Mouse (Mus musculus) kidney, adult 11 months (tissue): Measurements from ENCODE around the gene Elf1.
A peak's percentile ranks its signal among the peaks of the same experiment; 100 is the strongest.
"Not testable (repeated sequence)": the region's sequence is repeated elsewhere in the genome, so short reads cannot be mapped to it uniquely, and the experiment has no call there.

Experiments used
- DNase-seq: peaks from one replicate; pipeline ENCODE4 v3.0.0; 2022

Gene Elf1

DNA sequence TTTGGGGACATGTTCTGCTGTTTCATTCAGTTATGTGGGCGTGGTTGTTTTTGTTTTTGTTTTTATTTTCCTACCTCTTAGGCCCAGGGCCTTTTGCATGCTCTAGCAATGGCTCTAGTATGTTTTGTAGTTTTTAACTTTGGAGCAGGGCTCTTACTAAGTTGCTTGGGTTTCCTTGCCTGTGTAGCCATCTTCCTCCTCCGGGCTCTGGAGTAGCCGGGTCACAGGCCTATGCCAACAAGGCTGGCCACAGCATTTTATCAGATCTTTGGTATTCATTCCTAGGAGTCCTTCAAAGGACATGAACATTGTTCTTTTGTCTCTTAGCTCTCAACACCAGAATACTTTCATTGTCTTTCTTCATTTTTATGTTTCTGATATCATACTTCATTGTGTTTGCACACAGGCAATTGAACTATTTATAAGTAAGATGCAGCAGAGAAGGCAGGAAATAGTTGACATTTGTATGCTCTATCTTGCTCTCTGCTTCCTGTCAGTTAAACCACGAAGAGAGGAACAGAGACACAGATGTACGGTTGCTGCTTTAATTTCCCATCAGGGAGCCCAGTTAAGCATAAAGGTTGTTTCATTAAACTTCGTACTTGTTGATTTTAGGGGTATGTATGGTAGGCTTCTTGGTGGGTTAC lies 40.6 kb downstream of the Elf1 start:
- no peak for DNase-seq

DNA sequence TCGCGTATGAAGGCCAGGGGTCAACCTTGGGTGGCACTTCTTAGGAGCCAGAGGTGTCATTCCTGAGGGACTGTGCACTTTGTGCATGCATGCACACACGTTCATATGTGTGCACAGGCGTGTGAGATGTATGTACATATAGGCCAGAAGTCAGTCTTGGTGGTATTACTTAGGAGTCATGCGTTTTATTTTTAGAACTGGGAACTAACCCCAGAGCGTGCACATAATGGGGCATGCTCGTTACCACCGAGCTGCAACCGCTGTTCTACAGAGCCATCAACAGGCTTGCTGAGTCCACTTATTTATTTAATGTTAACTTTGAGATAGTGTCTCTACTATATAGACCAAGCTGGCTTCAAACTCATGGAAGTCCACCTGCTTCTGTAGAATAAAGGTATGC lies 41.4 kb downstream of the Elf1 start:
- no peak for DNase-seq

DNA sequence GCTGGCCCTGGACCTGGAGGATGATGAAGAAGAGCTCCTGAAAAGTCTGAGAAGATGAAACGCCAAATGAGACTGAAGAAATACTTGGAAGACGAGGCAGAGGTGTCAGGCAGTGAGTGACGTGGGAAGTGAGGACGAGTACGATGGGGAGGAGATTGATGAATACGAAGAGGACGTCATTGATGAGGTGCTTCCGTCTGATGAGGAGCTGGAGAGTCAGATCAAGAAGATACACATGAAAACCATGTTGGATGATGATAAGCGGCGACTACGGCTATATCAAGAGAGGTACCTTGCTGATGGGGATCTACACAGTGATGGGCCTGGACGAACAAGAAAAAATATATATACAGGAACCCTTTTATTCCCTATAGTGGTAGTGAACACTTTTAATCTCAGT lies 45.1 kb downstream of the Elf1 start:
- not testable (repeated sequence) for DNase-seq

DNA sequence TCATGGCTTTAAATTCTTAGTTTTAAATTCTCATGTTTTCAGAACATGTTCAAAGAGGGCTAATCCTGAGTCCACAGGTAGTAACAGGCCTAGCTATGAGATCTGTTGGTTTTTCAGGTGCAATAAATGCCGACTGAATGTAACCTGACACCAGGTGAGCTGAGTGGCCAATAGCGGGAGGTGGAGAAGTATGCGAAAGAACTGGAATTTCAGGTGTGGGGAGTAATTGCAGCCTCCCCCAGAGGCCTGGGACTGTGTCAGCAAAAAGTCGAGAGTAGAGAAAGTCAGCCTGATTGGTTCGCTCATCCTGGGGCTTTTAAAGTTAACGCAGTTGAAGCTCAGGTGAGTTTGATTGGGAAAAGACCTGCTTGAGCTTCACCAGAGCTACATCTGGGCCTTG lies 46.7 kb downstream of the Elf1 start:
- DNase-seq, result peak; percentile 81

DNA sequence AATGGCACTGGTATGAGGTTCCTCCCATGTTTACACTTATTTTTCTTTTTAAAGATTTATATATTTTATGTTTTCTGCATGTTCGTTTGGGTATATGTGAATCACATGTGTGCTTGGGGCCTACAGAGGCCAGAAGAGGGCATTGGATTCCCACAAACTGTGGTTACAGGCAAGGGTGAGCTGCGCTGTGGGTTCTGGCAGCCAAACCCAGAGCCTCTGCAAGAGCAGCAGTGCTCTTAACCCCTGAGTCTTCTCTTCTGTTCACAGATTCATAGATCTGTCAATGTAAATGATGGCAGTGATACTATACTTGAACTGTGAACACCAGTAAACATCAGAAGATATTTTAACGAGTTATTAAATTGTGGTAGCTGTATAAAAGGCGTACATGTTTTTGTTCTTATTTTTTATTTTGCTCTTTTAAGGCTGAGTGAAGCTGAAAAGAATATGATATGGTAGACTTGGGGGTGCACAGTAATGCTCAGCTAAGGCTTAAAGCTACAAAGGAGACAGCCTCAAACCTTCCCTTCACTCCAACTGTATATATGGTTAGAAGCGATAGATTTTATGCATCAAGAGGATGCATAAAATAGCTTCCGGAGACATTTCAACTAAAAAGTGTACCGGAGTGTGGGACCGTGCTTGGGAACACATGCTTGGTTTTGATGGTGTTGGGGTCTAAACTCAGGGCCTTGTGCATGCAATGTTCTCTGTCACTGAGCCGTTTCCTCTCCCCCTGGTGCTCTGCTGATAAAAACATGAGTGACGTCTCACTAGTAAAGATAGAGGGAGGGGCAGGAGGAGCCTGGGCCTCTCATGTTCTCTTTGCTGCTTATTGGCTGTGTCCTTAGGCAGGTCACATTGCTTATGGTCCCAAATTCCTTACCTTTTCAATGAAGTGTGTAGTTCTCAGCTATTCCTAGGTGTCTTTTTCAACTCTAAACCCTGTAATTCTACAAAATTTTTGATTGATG lies 48.9 kb downstream of the Elf1 start:
- no peak for DNase-seq

DNA sequence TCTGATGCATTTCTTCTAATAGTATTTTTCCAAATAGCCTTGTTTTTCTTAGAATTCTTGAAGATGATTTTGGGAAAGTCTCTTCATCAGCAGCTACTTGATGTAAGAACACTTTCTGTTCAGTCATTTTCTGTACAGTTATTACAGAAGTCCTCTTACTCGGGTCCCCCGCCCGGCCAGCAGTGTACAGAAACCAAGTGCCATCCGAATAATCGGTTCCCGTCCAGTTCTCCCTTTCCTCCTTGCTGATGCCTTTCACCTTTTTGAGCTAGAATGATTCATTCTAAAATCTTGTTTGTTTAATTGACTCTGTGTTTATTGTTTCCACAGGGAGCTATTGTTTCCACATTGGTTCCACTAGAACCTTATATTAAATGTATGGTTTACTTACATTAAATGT lies 49.8 kb downstream of the Elf1 start:
- DNase-seq, result no peak

DNA sequence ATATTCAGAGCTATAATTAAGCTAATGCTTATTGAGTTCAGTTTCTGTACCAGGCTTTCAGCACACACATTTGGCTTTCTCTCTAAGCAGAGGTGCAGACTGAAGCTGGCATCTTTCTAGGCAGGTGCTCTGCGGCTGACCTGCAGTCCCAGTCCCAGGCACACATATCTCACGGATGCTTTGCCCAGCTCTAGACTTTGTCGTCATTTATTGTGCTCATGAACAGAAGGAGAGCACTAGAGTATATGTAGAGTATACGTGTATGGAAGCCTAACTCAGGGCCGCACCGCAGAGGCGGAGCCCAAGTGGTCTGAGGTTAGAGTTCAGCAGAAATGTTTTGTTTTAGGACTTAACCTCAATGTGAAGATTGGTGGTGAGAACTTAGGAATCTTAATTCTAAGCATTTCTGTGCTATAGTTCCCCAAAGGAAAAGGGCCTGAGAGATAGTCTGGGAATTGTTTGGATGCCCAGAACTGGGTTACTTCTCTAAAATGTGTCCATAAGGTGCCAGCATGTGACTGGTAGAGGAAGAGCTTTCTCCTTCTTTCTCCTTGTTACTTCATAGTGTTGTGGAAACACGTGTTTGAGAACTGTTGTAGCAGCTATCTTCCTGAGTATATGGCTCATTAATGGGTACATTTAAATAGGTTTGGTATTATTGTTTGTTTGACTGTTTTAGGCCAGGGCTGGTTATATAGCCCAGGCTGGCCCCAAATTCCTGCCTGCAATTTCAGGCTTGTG lies 51.2 kb downstream of the Elf1 start:
- DNase-seq, result no peak

DNA sequence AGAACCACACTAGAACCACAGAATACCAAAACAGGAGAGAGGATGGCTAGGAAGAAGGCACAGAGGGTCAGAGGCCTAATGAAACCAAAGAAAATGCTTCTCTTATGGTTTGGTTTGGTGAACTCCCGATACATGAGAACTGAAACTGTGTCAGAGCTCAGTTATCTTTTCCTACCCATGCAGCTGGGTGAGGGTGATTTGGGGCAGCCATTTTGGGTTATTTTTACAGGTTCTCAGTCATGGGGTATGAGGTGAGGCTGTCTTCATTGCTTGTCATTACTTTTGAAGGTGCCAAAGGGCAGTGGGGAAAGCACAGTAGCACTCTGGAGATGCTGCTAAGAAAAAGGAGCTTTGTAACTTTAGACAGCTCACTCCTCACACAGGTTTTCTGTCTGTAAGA lies 52.4 kb downstream of the Elf1 start:
- no peak for DNase-seq

DNA sequence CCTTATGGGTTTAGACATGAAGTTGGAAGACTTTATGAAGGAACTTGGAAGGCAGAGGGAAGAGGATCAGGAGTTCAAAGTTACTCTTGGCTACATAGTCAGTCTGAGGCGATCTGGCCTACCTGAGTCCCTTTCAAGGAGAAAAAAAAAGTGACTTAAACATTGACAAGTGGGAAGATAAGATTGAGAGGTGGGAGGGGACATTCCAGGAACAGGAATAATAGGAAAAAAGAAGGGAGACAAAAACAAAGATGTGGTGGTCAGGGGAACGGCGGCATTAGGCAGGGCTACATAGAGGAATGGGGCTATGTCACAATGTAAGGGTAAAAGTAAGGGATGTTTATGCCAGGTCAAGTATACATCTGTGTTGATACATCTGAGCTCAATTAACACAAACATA lies 53.2 kb downstream of the Elf1 start:
- DNase-seq, result no peak

DNA sequence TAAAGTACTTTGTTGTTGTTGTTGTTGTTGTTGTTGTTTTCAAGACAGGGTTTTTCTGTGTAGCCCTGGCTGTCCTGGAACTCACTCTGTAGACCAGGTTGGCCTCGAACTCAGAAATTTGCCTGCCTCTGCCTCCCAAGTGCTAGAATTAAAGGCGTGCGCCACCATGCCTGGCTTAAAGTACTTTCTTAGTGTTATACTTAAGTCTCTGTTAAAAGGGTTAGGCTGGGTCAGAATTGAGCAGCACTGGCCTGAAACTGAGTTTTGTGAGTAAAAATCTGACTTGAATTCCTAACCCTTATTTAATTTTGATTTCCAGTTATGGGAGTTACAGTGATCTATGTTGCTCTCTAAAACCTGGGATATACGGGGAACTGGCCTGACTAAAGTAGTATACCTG lies 53.7 kb downstream of the Elf1 start:
- not testable (repeated sequence) for DNase-seq

DNA sequence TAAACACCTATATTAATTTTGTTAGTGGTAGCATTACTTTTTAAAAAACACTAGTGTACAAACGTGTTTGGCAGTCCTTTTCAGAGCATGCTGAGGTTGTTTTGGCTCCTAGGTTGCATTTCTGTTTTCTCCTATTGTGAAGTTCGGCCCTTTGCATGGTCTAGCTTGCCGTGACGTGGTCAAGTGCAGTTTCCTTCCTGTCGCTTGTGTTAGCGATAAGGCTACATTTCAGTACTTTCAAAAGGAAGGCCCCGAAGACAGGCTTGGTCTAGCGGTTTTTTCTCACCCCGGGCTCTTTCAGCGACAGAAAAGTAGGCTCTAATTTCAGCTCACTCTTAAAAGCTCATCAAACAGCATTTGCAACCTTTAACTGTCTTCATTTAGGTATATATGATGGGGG lies 54.3 kb downstream of the Elf1 start:
- no peak for DNase-seq

DNA sequence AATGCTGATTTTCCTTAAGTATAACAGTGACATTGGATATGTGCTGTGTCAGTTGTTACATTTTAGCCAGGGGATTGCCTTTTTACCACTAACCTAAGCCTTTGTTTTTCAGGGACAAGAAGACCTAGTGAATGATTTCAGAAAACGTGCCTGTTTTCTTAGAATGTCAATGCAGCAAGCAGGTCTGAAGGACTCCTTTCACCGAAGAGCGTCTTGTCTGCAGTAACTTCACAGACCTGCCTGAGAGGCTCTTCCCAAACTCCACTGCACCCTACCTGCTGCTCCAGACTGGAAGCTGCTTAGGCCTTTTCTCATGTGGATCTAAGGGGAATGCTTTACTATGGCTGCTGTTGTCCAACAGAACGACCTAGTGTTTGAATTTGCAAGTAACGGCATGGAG lies 55.0 kb downstream of the Elf1 start:
- no peak for DNase-seq

DNA sequence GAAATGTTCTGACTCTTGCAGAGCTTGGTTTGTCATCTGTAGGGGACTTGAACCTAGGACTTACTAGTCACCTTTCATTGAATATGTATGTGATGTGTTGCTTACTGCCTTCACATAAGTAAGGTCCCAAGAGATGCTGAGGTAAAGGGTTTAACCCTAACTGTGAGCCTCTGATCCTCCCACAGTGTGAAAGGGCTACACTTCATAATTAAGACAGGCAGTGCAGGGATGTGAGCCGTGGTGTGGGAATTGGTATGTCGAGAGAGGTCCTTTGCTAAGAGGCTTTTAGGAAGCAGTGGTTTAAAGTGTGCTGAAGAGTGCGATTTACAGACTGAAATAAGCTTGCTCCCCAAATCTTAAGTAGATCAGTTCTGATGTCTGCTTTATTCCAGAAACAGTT lies 55.8 kb downstream of the Elf1 start:
- no peak for DNase-seq

DNA sequence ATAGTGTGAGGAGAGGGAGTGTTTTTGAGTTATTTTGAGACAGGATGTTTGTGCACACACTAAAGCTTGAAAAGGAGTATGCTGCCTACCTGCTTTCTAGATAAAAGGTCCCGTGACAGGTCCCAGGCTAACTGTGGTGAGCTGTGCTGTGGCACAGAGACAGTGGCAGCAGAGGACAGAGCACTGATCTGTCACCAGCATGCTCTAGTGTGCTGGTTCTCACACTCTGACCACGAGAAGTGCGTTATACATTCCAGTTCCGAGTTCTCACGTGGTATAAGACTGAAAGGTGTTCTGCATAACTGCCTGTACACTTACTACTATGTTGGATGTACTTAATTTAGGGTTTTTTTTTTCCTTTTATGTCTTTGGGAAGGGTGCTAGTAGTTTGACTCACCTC lies 56.5 kb downstream of the Elf1 start:
- DNase-seq, result no peak

DNA sequence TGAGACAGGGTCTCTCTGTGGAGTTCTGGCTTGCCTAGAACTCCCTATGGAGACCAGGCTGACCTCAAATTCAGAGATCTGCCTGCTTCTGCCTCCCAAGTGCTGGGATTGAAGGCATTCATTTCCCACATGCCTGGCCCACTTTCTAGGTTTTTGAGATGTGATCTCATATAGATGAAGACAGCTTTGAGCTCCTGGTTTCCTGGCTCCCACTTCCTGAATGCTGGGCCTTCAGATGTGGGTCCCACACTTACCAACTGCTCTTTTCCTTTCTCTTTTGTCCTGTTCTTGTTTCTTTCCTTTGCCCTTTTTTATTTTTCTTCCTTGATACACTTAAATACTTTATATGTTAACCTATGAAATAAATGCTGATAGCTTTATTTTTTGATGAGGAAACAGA lies 56.9 kb downstream of the Elf1 start:
- DNase-seq, result no peak

DNA sequence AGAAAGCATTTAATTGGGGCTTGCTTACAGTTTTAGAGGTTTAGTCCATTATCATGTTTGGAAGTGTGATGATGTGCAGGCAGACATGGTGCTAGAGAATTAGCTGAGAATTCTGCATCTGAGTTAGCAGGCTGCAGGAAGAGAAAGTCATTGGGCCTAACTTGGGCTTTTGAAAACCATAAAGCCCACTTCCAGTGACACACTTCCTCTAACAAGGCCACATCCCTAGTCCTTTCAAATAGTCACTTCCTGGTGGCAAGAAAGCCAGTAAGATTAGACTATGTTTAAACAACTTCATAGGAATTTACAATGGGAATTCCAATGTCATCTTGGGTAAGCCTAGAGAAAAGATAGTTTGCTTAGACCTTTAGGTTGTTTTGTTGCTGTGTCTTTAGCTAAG lies 60.6 kb downstream of the Elf1 start:
- no peak for DNase-seq

DNA sequence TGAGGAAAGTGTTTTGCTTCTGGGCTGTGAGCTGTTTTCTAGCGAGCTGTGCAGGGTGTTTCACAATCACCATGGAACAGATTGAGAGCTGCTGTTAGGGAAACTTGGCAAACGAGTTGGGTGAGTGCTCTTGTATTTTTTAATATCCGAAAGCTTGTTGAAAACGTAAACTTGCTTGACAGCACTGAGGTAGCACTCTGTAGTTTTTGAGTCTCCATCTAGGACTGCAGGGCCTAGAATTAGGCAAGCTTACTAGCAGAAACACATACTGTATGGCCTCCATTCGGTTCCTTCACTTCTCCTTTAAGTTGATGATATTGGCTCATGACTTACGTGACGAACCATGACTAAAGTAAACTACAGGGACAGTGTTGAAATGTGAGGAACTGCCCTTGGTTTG lies 68.3 kb downstream of the Elf1 start:
- peak; percentile 22 for DNase-seq

DNA sequence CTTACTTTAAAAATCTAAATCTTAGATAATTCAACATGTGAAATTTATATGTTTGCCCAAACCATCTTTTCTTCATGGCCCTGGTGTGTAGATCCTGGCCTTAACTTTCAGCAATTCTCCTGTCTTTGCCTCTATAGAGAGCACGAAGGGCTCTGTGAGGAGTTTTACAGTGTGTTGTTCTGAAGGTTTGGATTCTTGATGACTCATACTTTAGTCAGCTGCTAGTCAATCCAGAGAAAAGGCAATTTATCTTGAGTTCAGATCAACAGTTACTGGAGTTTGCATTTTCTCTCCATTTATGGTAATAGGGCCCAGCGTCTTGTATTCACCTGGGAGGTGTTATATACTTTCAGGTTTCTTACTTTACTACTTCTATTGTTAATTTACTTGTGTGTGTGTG lies 70.9 kb downstream of the Elf1 start:
- no peak for DNase-seq

DNA sequence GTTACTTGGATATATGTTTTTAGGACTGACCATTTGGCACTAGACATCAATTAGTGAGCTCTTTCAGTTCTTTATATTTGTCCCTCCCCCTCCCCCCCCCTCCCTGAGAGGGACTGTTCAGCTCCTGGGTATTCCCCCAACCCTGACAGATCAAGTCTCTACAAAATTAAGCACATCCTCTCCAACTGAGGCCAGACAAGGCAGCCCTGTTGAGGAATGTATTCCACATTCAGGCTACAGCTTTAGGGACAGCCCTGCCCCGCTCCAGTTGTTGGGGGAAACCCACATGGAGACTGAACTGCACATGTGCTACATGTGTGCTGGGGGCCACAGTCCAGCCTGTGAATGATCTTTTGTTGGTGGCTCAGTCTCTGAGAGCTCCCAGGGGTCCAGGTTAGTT lies 71.9 kb downstream of the Elf1 start:
- no peak for DNase-seq

DNA sequence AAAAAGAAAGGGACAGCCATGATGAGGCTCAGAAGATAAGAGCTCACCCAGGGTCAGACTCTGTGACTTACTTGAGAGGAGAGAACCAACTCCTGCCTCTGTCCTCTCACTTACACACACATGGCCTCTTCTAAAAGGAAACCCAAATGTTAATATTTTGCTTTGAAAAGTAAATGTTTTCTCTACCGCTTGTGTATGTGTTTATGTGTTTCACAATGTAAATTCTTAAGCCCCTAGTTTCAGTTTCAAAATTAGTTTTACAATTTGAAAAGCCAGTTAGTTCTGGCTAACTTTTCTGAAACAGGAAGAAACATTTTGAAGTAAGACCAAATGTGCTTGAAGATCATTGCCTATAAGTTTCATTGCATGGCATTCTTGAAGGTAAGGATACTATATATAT lies 76.8 kb downstream of the Elf1 start:
- DNase-seq, result no peak

DNA sequence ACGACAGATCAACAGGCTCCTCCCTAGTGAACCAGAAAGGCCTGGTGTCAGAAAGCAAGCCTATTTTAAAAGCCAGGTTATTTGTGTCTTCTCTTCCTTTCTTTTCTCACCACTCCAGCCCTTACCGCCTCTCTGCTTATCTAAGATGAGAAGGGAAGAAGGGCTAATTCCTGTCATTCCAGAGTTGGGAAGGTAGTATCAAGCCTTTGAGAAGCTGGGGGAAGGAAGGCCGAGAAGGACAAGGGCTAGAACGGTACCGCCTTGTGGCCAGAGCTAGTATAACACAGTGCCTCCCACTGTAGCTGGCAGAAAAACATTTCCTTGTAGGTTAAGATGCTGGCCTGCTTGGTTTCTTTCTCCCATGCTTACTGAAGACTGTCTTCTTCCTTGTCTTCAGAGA lies 81.8 kb downstream of the Elf1 start:
- DNase-seq, result peak; percentile 58

DNA sequence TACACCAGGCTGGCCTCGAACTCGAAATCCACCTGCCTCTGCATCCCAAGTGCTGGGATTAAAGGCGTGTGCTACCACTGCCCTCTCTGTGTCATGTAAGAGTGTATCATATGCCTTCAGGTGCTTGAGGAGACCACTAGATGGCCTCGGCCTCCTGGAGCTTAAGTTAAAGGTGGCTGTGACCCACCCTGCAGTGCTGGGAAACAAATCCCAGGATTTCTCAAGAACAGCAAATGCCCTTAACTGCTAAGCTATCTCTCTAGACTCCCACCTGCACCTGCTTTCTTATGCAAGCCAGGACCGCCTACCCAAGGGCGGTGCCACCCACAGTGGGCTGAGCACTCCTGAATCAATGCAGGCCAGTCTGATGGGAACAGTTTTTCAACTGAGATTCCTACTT lies 83.8 kb downstream of the Elf1 start:
- DNase-seq, result no peak

DNA sequence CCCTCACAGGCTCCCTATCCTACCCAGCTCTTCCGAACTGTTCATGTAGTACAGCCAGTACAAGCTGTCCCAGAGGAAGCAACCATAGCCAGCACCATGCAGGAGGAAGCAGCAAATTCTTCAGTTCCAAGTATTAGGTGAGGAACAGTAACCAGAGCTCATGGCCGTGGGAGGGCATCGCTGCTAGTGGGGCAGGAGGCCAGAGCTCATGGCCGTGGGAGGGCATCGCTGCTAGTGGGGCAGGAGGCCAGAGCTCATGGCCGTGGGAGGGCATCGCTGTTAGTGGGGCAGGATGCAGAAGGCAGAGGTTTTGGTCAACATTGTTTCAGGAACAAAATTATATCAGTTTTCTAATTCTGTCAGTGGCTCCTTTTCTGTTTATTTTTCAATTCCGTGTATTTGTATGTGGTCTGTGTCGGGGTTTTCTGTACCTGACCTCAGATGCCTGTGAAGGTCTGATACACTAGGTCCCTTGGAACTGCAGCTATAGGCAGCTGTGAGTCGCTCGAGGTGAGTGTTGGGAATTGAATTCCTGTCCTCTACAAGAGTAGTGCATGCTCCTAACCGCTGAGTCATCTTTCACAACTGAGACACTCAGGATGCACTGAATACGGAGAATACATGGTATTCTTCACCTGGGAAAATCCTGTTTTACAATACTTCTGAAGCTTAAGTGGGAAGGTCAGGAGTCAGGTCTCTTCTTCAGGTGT lies 92.6 kb downstream of the Elf1 start:
- DNase-seq, result no peak
